Mouse (Mus musculus) stomach, embryonic 14.5 days (tissue): ENCODE results near the gene Fam198a. TPM values are rescaled to one million over a fixed set of nuclear protein-coding genes. Genes with fewer than 3 reads are reported as not detected.
"Not testable (repeated sequence)": the region's sequence is repeated elsewhere in the genome, so short reads cannot be mapped to it uniquely, and the experiment has no call there.

ENCODE experiments used
- ATAC-seq: fragments of 200-750 bp; cut with Nextera tagmentation; 2 replicates; pipeline ENCODE4 v1.8.0; 2017; ENCODE audit warnings: low read depth, moderate TSS enrichment; ENCODE audit not compliant: insufficient number of reproducible peaks, insufficient read depth, low FRiP score
- H3K27ac ChIP-seq: fragments of 300-500 bp; sonication (generic); 2 replicates; pipeline ENCODE4 v1.5.1; 2014; ENCODE audit warnings: mild to moderate bottlenecking, low read length, moderate library complexity, mixed read lengths
- H3K27me3 ChIP-seq: fragments of 300-500 bp; sonication (generic); 2 replicates; pipeline ENCODE4 v1.6.1; 2014; ENCODE audit warnings: low read length, control low read depth, mixed read lengths; ENCODE audit not compliant: control insufficient read depth, insufficient read depth
- H3K36me3 ChIP-seq: fragments of 300-500 bp; sonication (generic); 2 replicates; pipeline ENCODE4 v1.6.1; 2014; ENCODE audit warnings: mild to moderate bottlenecking, control low read depth, low read length, moderate library complexity, mixed read lengths; ENCODE audit not compliant: control insufficient read depth, insufficient read depth
- H3K4me1 ChIP-seq: fragments of 300-500 bp; sonication (generic); 2 replicates; pipeline ENCODE4 v1.6.1; 2014; ENCODE audit warnings: low read length, control low read depth, mixed read lengths; ENCODE audit not compliant: control insufficient read depth, insufficient read depth
- H3K4me2 ChIP-seq: fragments of 300-500 bp; sonication (generic); replicated peaks from 2 replicates; pipeline ENCODE4 v1.6.1; 2014; ENCODE audit warnings: low read depth, low read length, control low read depth
- H3K4me3 ChIP-seq: fragments of 300-500 bp; sonication (generic); 2 replicates; pipeline ENCODE4 v1.5.1; 2014; ENCODE audit warnings: low read depth, low read length, control low read depth
- H3K9ac ChIP-seq: fragments of 300-500 bp; sonication (generic); replicated peaks from 2 replicates; pipeline ENCODE4 v1.6.1; 2014; ENCODE audit warnings: low read depth, mild to moderate bottlenecking, control low read depth, low read length, moderate library complexity, mixed read lengths
- H3K9me3 ChIP-seq: fragments of 300-500 bp; sonication (generic); 2 replicates; pipeline ENCODE4 v1.6.1; 2016; ENCODE audit warnings: low read depth, low read length, control low read depth; ENCODE audit not compliant: control insufficient read depth
- WGBS: fragments of 180-500 bp; shearing (Covaris S2); extraction: QIAGEN DNeasy Blood & Tissue Kit; methylation state at CpG from one replicate; pipeline ENCODE4 v1.1.7; 2014; 5-methylcytosine and 5-hydroxymethylcytosine counted together
- polyA plus RNA-seq: library from polyadenylated mRNA; unstranded; fragments of >200 nt; fragmentation: Nextera tagmentation; extraction: Ambion mirVana; gene quantifications from 2 replicates; pipeline ENCODE4 v1.2.1, GENCODE M21; 2014

Gene Fam198a
- polyA plus RNA-seq, 1 experiment from 2014 or later: 4.4 TPM

DNA sequence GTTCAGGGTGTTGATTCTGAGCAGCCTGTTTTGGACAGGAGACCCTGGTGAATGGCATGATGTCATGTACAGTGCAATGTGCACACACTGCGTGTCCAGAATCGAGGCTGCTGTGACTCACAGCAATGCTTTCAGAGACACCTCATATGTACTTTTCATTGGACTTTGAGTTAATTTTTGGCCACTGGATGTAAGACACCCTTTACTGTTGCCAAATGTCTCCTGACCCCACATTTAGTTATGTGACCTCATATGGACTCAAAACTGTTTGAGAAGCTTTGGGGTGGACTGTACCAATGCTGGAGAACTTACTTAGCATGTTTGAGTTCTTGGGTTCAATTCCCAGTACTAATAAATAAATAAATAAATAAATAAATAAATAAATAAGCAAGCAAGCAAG, 60.0 kb downstream of the Fam198a start:
- H3K9ac ChIP-seq: no peak overlapping the region
- ATAC-seq: no peak
- H3K4me1 ChIP-seq: no peaks in the 10 kb centered on the region
- H3K4me2 ChIP-seq: no peak overlapping the region
- no peaks in the 10 kb centered on the region for H3K27me3 ChIP-seq
- no peak overlapping the region for H3K4me3 ChIP-seq
- H3K27ac ChIP-seq: no peak overlapping the region
- 85% methylated on average over 2 of the region's 2 CpGs for WGBS
- H3K9me3 ChIP-seq: no peaks in the 10 kb centered on the region
- no peaks in the 10 kb centered on the region for H3K36me3 ChIP-seq

DNA sequence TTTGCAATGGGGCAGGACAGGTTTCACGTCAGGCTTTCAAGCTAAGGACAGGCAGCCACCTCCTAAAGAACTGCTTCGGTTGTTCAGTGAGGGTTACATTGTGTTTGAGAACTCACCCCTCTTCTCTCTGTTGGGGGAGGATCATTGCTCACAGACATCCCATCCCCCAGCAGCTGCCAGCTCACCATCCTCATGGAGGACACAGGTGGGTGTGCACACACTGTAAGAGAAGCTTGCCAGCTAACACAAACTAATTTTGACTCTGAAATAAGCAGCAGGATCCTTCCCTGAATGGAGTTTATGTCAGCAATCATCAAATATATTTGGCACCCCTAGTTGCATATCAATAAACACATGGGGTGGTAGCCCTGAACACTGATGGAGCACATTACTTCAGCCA, 62.0 kb downstream of the Fam198a start:
- no peak overlapping the region for H3K27ac ChIP-seq
- no peaks in the 10 kb centered on the region for H3K27me3 ChIP-seq
- no peak overlapping the region for H3K4me2 ChIP-seq
- no peaks in the 10 kb centered on the region for H3K4me1 ChIP-seq
- H3K4me3 ChIP-seq: no peak overlapping the region
- no peak overlapping the region for H3K9ac ChIP-seq
- no peak for ATAC-seq
- no peaks in the 10 kb centered on the region for H3K36me3 ChIP-seq
- 85% methylated on average over 2 of the region's 2 CpGs for WGBS
- H3K9me3 ChIP-seq: no peaks in the 10 kb centered on the region

DNA sequence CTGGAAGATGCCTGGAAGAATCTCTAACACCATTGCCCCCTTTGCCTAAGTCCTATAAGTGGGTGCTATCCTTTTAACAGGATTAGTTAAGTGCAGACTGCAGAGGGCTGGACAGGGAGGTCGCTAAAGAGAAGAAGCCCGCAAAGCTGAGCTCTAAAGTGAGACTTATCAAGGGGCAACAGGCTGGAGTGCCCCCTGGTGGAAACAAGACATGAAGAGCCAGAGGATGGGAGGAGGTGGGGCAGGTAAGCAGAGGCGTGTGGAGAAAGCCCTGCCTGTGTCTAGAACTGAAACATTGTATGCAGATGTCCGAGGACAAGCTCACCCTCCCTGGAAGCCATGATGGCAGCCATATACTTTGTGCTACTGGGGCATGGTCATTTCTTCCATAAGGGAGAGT, 62.8 kb downstream of the Fam198a start:
- ATAC-seq: no peak
- no peaks in the 10 kb centered on the region for H3K36me3 ChIP-seq
- no peak overlapping the region for H3K4me2 ChIP-seq
- no peak overlapping the region for H3K9ac ChIP-seq
- WGBS: 72% methylated on average over 4 of the region's 4 CpGs
- H3K4me3 ChIP-seq: no peak overlapping the region
- H3K27me3 ChIP-seq: no peaks in the 10 kb centered on the region
- H3K9me3 ChIP-seq: no peaks in the 10 kb centered on the region
- H3K27ac ChIP-seq: no peak overlapping the region
- H3K4me1 ChIP-seq: no peaks in the 10 kb centered on the region

DNA sequence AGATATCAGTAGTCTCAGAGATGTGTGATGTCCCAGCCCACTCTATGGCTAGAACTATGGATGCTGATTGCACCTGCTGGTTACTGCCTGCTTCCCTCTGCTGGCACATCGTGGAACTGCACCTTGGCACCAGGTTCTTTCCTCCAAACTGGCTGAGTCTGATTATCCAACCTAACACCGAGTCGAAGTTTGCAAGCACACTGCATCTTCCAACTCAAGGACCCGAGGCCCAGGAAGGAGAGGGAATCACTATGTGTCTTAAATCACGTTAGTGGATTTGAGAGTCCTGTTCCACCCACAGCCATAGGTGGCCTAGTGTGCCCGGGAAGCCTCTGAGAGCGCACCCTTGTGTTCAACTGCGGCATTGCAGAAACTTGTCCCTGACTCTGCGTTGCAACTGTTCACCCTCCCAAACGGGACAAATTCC, 63.5 kb downstream of the Fam198a start:
- Histone ChIP-seq H3K27ac (no peak overlapping the region), H3K27me3 (no peaks in the 10 kb centered on the region), H3K4me1 (peaks cover 3% of the 10 kb centered on the region; the same call in 1 of the 2 replicates), H3K4me3 (no peak overlapping the region), H3K4me2 (no peak overlapping the region), H3K36me3 (no peaks in the 10 kb centered on the region), H3K9me3 (no peaks in the 10 kb centered on the region), H3K9ac (no peak overlapping the region)
- 17% methylated on average over 10 of the region's 10 CpGs for WGBS
- ATAC-seq: no peak

DNA sequence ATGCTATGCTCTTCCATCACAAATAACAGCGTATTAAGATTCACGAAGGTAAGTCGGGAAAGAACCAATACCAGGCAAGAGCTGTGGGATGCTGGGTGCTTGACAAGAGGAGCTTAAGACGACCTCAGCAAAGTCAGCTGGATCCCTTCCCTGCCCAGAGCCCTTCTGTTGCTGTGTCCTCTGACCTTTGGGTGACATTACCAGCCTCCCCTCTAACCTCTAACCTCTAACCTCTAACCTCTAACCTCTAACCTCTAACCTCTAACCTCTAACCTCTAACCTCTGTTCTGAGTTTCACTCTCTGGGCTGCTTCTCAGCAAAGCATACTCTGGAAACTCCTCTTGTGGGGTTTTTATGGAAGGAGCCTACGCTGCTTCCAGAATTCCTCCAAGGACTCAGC, 67.3 kb downstream of the Fam198a start:
- Histone ChIP-seq H3K27ac (no peak overlapping the region), H3K9ac (no peak overlapping the region), H3K4me3 (no peak overlapping the region), H3K36me3 (no peaks in the 10 kb centered on the region), H3K4me1 (peaks cover 7% of the 10 kb centered on the region; the same call in 1 of the 2 replicates), H3K4me2 (no peak overlapping the region), H3K9me3 (no peaks in the 10 kb centered on the region), H3K27me3 (no peaks in the 10 kb centered on the region)
- no peak for ATAC-seq
- WGBS: 83% methylated on average over 5 of the region's 5 CpGs

DNA sequence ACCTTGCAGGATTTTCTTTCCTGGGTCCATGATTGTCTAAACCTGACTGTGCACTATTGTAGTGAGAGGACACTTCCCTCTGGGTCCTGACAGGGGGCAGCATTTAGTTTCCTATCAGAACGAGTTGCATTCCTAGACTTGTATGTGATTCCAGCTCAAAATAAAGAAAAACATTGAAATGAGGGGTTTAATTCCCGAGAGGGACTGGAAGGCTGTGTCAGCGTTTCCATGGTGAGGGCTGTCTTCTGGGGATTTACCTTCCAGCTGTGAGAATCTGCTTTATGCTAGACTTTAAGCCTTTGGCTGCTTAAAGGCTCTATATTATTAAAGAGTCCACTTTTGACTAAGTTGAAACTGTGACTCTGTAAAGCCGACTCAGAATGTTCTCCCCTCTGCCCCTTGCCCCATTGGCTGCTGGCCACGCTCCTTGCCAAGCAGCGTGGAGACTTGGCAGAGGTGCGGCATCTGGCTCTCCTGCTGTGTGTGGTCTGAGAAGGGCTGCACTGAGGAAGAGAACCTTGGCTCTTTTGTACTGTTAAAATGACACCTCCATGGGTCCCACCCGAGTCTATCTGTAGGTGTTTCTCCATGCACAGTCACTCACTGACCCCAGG, 68.1 kb downstream of the Fam198a start:
- 9% methylated on average over 8 of the region's 8 CpGs for WGBS
- no peak overlapping the region for H3K4me3 ChIP-seq
- 0 out of 2 replicates have a peak overlapping the region, but pooled peaks have one; percentile 20 for H3K4me2 ChIP-seq
- H3K9ac ChIP-seq: no peak overlapping the region
- peak overlapping the region; percentile 44; the same call in 1 of the 2 replicates for H3K27ac ChIP-seq
- ATAC-seq: peak; percentile 64; the same call in 1 of the 2 replicates
- H3K27me3 ChIP-seq: no peaks in the 10 kb centered on the region
- H3K4me1 ChIP-seq: peaks cover 7% of the 10 kb centered on the region; the same call in 1 of the 2 replicates
- no peaks in the 10 kb centered on the region for H3K36me3 ChIP-seq
- H3K9me3 ChIP-seq: no peaks in the 10 kb centered on the region

DNA sequence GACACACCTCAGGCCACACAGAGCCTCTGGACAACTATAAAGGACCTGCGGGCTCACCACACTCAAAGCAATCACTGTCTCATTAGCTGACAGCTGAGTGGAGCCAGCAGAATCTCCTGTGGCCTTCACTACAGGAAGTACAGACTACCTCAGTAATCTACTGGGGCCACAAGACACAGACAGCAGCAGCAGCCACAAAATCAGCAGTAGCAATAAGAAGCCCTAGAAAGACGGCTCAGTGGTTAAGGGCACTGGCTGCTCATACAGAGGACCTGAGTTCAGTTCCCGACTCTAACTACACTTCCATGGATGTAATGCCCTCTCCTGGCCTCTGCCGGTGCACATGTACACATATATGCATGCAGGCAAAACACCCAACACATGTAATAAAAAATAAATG, 69.5 kb downstream of the Fam198a start:
- Histone ChIP-seq H3K4me2 (no peak overlapping the region), H3K4me1 (peaks cover 7% of the 10 kb centered on the region; the same call in 1 of the 2 replicates), H3K27me3 (no peaks in the 10 kb centered on the region), H3K9me3 (no peaks in the 10 kb centered on the region), H3K36me3 (no peaks in the 10 kb centered on the region), H3K9ac (no peak overlapping the region), H3K27ac (no peak overlapping the region), H3K4me3 (no peak overlapping the region)
- WGBS: 88% methylated on average over 4 of the region's 4 CpGs
- ATAC-seq: no peak

DNA sequence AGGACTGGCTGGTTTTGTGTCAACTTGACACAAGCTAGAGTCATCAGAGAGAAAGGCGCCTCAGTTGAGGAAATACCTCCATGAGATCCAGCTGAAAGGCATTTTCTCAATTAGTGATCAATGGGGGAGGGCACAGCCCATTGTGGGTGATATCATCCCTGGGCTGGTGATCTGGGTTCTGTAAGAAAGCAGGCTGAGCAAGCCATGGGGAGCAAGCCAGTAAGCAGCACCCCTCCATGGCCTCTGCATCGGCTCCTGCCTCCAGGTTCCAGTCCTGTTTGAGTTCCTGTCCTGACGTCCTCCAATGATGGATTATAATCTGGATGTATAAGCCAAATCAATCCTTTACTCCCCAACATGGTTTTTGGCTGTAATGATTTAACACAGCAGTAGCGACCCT, 70.4 kb downstream of the Fam198a start:
- H3K4me2 ChIP-seq, H3K27ac ChIP-seq, H3K36me3 ChIP-seq, H3K4me1 ChIP-seq, H3K27me3 ChIP-seq, H3K9me3 ChIP-seq, H3K9ac ChIP-seq, H3K4me3 ChIP-seq, ATAC-seq: not testable (repeated sequence)
- 88% methylated on average over 4 of the region's 4 CpGs for WGBS

DNA sequence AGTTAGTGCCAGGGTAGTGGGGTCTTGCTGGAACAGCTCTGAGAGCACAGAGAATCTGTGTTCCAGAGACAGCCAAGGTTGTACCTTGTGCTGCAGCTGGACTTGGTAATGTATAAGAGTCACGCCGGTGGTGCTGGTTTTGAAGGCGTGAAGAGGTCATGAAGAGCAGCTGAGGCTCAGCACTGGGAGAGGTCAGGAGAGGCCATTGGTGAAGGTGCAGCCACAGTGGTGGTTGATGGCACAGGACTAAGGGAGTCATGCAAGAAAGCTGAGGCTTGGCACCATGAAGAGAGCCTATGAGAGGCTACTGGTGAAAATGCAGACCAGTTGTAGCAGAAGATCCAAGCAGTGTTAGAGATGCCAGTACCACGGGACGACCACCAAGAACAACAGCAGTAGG, 70.8 kb downstream of the Fam198a start:
- Histone ChIP-seq H3K9ac (no peak overlapping the region), H3K27me3 (no peaks in the 10 kb centered on the region), H3K9me3 (no peaks in the 10 kb centered on the region), H3K4me2 (no peak overlapping the region), H3K27ac (no peak overlapping the region), H3K4me1 (peaks cover 12% of the 10 kb centered on the region; the same call in 1 of the 2 replicates), H3K4me3 (no peak overlapping the region), H3K36me3 (no peaks in the 10 kb centered on the region)
- no peak for ATAC-seq
- 88% methylated on average over 5 of the region's 5 CpGs for WGBS
